Mouse (Mus musculus) testis, adult 2 months (tissue): ENCODE data around the gene Asic2. TPM values are rescaled to one million over a fixed set of nuclear protein-coding genes. Genes with fewer than 3 reads are reported as not detected.

ENCODE experiments used
- H3K27ac ChIP-seq: fragments of 200-500 bp; 2 replicates; pipeline ENCODE4 v1.5.1; 2012; ENCODE audit warnings: low read depth, low read length; ENCODE audit not compliant: control insufficient read depth, insufficient read depth
- H3K27me3 ChIP-seq: fragments of 200-500 bp; 2 replicates; pipeline ENCODE4 v1.6.1; 2012; ENCODE audit warnings: mild to moderate bottlenecking, low read length, moderate library complexity; ENCODE audit not compliant: control insufficient read depth, insufficient read depth
- H3K36me3 ChIP-seq: fragments of 200-500 bp; 2 replicates; pipeline ENCODE4 v1.6.1; 2012; ENCODE audit warnings: mild to moderate bottlenecking, low read length; ENCODE audit not compliant: control insufficient read depth, insufficient read depth
- H3K4me1 ChIP-seq: fragments of 200-500 bp; 2 replicates; pipeline ENCODE4 v1.6.1; 2012; ENCODE audit warnings: low read length; ENCODE audit not compliant: control insufficient read depth, insufficient read depth
- H3K4me3 ChIP-seq: fragments of 200-500 bp; 2 replicates; pipeline ENCODE4 v1.5.1; 2012; ENCODE audit warnings: low read depth, mild to moderate bottlenecking, low read length, moderate library complexity, mixed read lengths; ENCODE audit not compliant: control insufficient read depth
- CTCF ChIP-seq: fragments of 200-500 bp; IDR thresholded peaks from 2 replicates; pipeline ENCODE4 v1.5.1; 2012; ENCODE audit warnings: low read depth, mild to moderate bottlenecking, inconsistent platforms, low read length, moderate library complexity; ENCODE audit not compliant: control insufficient read depth, insufficient read depth, insufficient replicate concordance
- POLR2A ChIP-seq: fragments of 200-500 bp; IDR thresholded peaks from 2 replicates; pipeline ENCODE4 v1.6.1; 2012; ENCODE audit warnings: low read depth, mild to moderate bottlenecking, inconsistent platforms, low read length, moderate library complexity; ENCODE audit not compliant: control insufficient read depth
- polyA plus RNA-seq: library from polyadenylated mRNA; depleted of rRNA; stranded (reverse); fragments of >200 nt; gene quantifications from 2 replicates; pipeline ENCODE4 v1.2.3, GENCODE M21; 2012

Asic2 gene
- polyA plus RNA-seq, 1 experiment = 0.41 TPM

GRCm38 (mm10) chr11:81496446-81496845 lies 471.8 kb downstream of the Asic2 start:
- TF ChIP-seq POLR2A (no peak), CTCF (no peak)
- Histone ChIP-seq H3K27me3 (no peaks in the 10 kb centered on the region), H3K4me3 (no peak overlapping the region), H3K36me3 (no peaks in the 10 kb centered on the region), H3K4me1 (no peaks in the 10 kb centered on the region), H3K27ac (no peak overlapping the region)

- Histone ChIP-seq H3K4me3 (no peak overlapping the region), H3K4me1 (no peaks in the 10 kb centered on the region), H3K27me3 (no peaks in the 10 kb centered on the region), H3K36me3 (no peaks in the 10 kb centered on the region), H3K27ac (no peak overlapping the region)
- TF ChIP-seq POLR2A (no peak), CTCF (no peak)
These were observed 475.9 kb downstream of the Asic2 start for GRCm38 (mm10) chr11:81492351-81492750.

- H3K4me1 ChIP-seq = no peaks in the 10 kb centered on the region
- H3K27me3 ChIP-seq = no peaks in the 10 kb centered on the region
- no peak overlapping the region for H3K27ac ChIP-seq
- no peak overlapping the region for H3K4me3 ChIP-seq
- no peak for TF ChIP-seq POLR2A
- TF ChIP-seq CTCF = no peak
- H3K36me3 ChIP-seq = no peaks in the 10 kb centered on the region
These were observed 479.0 kb downstream of the Asic2 start for GRCm38 (mm10) chr11:81489144-81489735.

- H3K4me1 ChIP-seq = no peaks in the 10 kb centered on the region
- no peak for TF ChIP-seq CTCF
- no peak for TF ChIP-seq POLR2A
- no peak overlapping the region for H3K4me3 ChIP-seq
- H3K27ac ChIP-seq = no peak overlapping the region
- H3K27me3 ChIP-seq = no peaks in the 10 kb centered on the region
- H3K36me3 ChIP-seq = no peaks in the 10 kb centered on the region
These were observed 479.6 kb downstream of the Asic2 start for GRCm38 (mm10) chr11:81488681-81489080.

GRCm38 (mm10) chr11:81486265-81486940 lies 481.9 kb downstream of the Asic2 start:
- Histone ChIP-seq H3K27ac (no peak overlapping the region), H3K4me1 (no peaks in the 10 kb centered on the region), H3K4me3 (no peak overlapping the region), H3K36me3 (no peaks in the 10 kb centered on the region), H3K27me3 (no peaks in the 10 kb centered on the region)
- TF ChIP-seq CTCF (no peak), POLR2A (no peak)

- no peak overlapping the region for H3K4me3 ChIP-seq
- no peak overlapping the region for H3K27ac ChIP-seq
- H3K27me3 ChIP-seq = no peaks in the 10 kb centered on the region
- TF ChIP-seq POLR2A (no peak), CTCF (no peak)
- H3K4me1 ChIP-seq = no peaks in the 10 kb centered on the region
- no peaks in the 10 kb centered on the region for H3K36me3 ChIP-seq
These were observed 487.1 kb downstream of the Asic2 start for GRCm38 (mm10) chr11:81481198-81481597.

GRCm38 (mm10) chr11:81476231-81476630 lies 492.0 kb downstream of the Asic2 start:
- no peak for TF ChIP-seq CTCF
- no peak for TF ChIP-seq POLR2A
- Histone ChIP-seq H3K4me1 (no peaks in the 10 kb centered on the region), H3K36me3 (no peaks in the 10 kb centered on the region), H3K27ac (no peak overlapping the region), H3K4me3 (no peak overlapping the region), H3K27me3 (no peaks in the 10 kb centered on the region)

GRCm38 (mm10) chr11:81474121-81474520 lies 494.1 kb downstream of the Asic2 start:
- Histone ChIP-seq H3K36me3 (no peaks in the 10 kb centered on the region), H3K4me3 (no peak overlapping the region), H3K27me3 (no peaks in the 10 kb centered on the region), H3K4me1 (no peaks in the 10 kb centered on the region), H3K27ac (no peak overlapping the region)
- no peak for TF ChIP-seq CTCF
- no peak for TF ChIP-seq POLR2A
